Mouse (Mus musculus): ENCODE results near the gene Slc7a9. TPM values are rescaled to one million over a fixed set of nuclear protein-coding genes. Genes with fewer than 3 reads are reported as not detected.

Gene Slc7a9
- polyA plus RNA-seq (2014; fragmentation: Illumina TruSeq; extraction: RNeasy Lipid Tissue Mini Kit (QIAGEN cat#74804); ENCODE audit: low read depth, low replicate concordance), result not detected

DNA sequence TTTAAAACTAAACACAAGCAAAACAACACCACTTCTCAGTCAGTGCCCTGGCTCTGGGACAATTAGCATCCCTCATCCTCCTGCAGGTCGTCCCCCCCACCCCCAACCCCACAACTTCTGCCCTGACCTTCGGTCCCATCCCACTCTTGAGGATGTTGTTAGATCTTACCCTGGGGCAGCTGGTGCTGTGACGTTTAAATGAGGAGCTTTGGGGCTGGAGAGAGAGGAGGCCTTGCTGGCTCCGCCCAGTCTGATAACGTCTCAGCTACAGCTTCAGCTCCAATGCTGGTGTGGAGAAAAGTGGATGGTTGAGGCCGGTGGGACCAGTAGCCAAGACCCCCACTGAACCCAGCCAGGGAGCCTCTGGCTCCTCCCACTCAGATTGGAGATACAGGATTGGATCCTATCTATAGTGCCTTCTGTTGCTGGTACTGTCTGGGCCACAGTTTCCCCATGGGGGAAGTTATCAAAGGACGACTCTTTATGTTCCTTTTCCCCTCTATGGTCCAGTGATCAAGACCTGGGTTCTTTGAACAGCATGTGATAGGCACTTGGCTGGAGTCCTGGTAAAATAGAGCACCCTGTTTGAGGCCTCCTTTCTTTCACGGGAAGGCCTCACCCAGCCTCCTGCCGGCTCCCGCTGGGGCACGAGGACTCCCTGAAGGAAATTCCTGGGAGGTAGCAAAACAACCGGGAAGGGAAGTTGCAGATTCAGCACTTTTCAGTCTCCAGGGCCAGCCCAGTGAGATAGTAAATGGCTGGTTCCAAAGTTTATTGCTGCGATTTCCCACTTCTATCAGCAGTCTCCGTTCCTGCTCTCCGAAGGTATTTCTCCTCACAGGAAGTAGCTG, at the start of gene Slc7a9:
Gene Slc7a9, plus strand, starts transcription at position 801 of the 851 bp plus-strand sequence.

Other genes with a start within 250 kb of the Slc7a9 start
- gene Lrp3, start 233.3 kb upstream of the Slc7a9 start, polyA plus RNA-seq (2014; fragmentation: Illumina TruSeq; extraction: RNeasy Lipid Tissue Mini Kit (QIAGEN cat#74804); ENCODE audit: low read depth, low replicate concordance), result not detected
- 4.2 TPM for gene Gpatch1, start 130.4 kb upstream of the Slc7a9 start, polyA plus RNA-seq (2014; fragmentation: Illumina TruSeq; extraction: RNeasy Lipid Tissue Mini Kit (QIAGEN cat#74804); ENCODE audit: low read depth, low replicate concordance)
- gene Rhpn2, start 114.6 kb upstream of the Slc7a9 start, polyA plus RNA-seq (2014; fragmentation: Illumina TruSeq; extraction: RNeasy Lipid Tissue Mini Kit (QIAGEN cat#74804); ENCODE audit: low read depth, low replicate concordance), result 8.6 TPM
- 3.7 TPM for gene Faap24, start 52.0 kb upstream of the Slc7a9 start, polyA plus RNA-seq (2014; fragmentation: Illumina TruSeq; extraction: RNeasy Lipid Tissue Mini Kit (QIAGEN cat#74804); ENCODE audit: low read depth, low replicate concordance)
- gene Cep89, start 51.8 kb upstream of the Slc7a9 start, polyA plus RNA-seq (2014; fragmentation: Illumina TruSeq; extraction: RNeasy Lipid Tissue Mini Kit (QIAGEN cat#74804); ENCODE audit: low read depth, low replicate concordance), result 110 TPM
- 83.7 TPM for gene Tdrd12, start 88.9 kb downstream of the Slc7a9 start, polyA plus RNA-seq (2014; fragmentation: Illumina TruSeq; extraction: RNeasy Lipid Tissue Mini Kit (QIAGEN cat#74804); ENCODE audit: low read depth, low replicate concordance)
- gene Nudt19, start 107.5 kb downstream of the Slc7a9 start, polyA plus RNA-seq (2014; fragmentation: Illumina TruSeq; extraction: RNeasy Lipid Tissue Mini Kit (QIAGEN cat#74804); ENCODE audit: low read depth, low replicate concordance), result 38.2 TPM
- 0.13 TPM for gene Rgs9bp, start 136.8 kb downstream of the Slc7a9 start, polyA plus RNA-seq (2014; fragmentation: Illumina TruSeq; extraction: RNeasy Lipid Tissue Mini Kit (QIAGEN cat#74804); ENCODE audit: low read depth, low replicate concordance)
- 11.5 TPM for gene Ankrd27, start 137.4 kb downstream of the Slc7a9 start, polyA plus RNA-seq (2014; fragmentation: Illumina TruSeq; extraction: RNeasy Lipid Tissue Mini Kit (QIAGEN cat#74804); ENCODE audit: low read depth, low replicate concordance)
- 1,152 TPM for gene Pdcd5, start 198.7 kb downstream of the Slc7a9 start, polyA plus RNA-seq (2014; fragmentation: Illumina TruSeq; extraction: RNeasy Lipid Tissue Mini Kit (QIAGEN cat#74804); ENCODE audit: low read depth, low replicate concordance)

Measured in testis, adult 10 weeks (tissue).